Mouse (Mus musculus) 3134 (cell line): ENCODE results near the gene Gucd1.
"Not testable (repeated sequence)": the region's sequence is repeated elsewhere in the genome, so short reads cannot be mapped to it uniquely, and the experiment has no call there.

Source experiments
- DNase-seq: peaks from one replicate; pipeline ENCODE4 v3.0.0-alpha.2; 2011; ENCODE audit warnings: low spot score; ENCODE audit not compliant: insufficient read length; ENCODE audit errors: extremely low read depth

The Gucd1 gene

GRCm38 (mm10) chr10:75536123-75536522, 18.4 kb upstream of the Gucd1 start:
- DNase-seq = no peak

GRCm38 (mm10) chr10:75535423-75535822, 17.7 kb upstream of the Gucd1 start:
- no peak for DNase-seq

DNA sequence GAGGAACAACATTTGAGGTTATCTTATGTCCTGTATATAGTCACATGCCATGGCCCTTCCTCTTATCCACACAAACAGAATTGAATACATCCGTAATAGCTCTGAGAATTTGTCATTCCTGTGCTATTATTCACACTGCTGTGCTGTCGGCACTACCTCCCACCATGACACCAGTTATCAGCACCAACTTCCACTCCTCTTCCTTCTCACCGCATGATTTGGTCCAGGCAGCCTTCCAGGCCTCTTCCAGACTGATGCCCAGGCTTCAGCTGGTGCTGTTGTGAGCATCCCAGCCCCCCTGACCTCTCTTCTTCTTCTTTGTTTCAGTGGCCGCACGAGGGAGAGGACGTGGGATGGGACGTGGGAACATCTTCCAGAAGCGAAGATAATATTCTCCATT, 17.2 kb upstream of the Gucd1 start:
- no peak for DNase-seq

- no peak for DNase-seq
Measured at GRCm38 (mm10) chr10:75534216-75534615, 16.4 kb upstream of the Gucd1 start.

DNA sequence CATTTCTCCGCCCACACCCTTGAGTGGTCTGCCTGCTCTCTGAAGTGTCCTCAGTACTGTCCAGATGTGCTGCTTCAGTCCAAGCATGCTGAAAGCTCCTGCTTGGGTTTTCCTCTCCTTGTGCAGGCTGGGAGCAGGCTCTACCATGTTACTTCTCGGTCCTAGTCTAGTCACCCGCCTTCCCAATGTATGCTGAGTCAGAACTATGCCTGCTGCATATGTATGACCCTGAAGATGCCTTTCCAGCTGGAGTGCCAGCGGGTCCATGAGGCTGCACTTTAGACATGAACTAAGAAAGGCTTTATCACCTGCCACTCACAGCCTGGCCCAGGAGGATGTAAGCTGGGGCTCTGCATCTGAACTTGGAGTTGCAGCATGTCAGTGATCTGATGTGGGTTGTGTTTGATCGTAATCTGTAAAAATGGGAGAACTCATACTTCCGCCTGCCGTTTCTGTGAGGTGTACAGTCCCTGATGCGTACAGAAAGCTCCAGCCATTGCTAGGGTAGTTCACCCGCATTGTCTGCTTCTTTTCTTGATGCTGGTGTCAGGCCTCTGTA, 13.8 kb upstream of the Gucd1 start:
- DNase-seq = no peak

- no peak for DNase-seq
Measured at GRCm38 (mm10) chr10:75530322-75530721, 12.6 kb upstream of the Gucd1 start.

- DNase-seq = not testable (repeated sequence)
Measured at GRCm38 (mm10) chr10:75525450-75525849, 7.7 kb upstream of the Gucd1 start.

GRCm38 (mm10) chr10:75521643-75522042, 3.9 kb upstream of the Gucd1 start:
- DNase-seq = no peak

DNA sequence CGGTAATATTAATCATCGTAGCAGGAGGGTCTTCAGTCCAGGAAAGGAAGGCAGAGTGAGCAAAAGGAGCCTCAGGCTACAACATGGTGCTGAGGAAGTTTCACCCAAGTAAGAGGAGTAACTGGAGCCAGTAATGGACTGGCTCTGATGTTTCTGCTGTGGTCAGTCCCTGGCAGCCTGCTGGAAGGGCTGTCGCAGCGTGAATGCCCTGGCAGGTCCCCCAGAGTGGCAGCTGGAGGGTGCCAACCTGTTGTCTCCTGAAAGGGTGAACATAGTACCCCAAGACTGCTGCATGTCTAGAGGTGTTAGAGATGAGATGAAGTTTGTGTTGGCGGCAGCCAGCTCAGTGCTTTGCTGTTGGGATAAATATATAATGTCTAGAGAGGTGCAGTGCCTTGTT, 2.8 kb upstream of the Gucd1 start:
- no peak for DNase-seq

GRCm38 (mm10) chr10:75517073-75517757, 557 bp downstream of the Gucd1 start, which contains the start of gene Snrpd3:
TSS of gene Snrpd3 (plus strand) at chr10:75517551.
- DNase-seq = peak; percentile 91

- no peak for DNase-seq
Measured at GRCm38 (mm10) chr10:75516724-75517072, 1.1 kb downstream of the Gucd1 start.

DNA sequence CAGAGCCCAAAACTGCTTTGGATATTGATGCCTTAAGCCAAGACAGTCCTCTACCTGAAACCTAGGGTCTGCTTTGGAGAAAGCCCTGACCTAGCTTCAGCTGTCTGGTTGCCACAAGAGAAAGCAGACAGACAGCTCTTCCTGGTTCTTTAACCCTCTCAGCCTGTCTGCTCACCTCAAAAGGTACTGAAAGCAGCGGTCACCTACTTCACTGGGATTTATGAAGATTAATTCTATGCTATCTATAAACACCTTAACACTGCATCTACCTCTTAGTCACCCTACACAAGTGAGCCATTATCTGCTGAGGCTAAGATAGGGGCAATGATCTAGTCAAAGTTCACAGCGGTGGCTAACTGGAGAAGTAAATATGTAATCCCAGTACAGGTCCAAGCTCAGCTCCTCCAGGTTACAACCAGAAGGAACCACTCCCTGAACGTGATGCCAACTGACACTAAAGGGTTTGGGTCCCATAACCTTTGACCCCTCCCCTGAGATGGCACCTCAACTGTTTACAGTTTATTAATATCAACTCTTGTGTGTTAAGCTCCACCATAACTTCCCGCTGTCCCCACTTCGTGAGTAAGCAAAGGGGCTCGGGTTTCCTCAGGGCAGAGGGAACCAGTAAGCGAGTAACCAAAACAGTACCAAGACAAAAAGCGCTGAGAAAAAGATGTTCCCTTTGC, 1.6 kb downstream of the Gucd1 start:
- no peak for DNase-seq

GRCm38 (mm10) chr10:75515216-75516037, 2.3 kb downstream of the Gucd1 start:
- DNase-seq = no peak

- DNase-seq = no peak
Measured at GRCm38 (mm10) chr10:75514361-75514760, 3.4 kb downstream of the Gucd1 start.

- DNase-seq = no peak
Measured at GRCm38 (mm10) chr10:75513306-75514067, 4.3 kb downstream of the Gucd1 start.

GRCm38 (mm10) chr10:75512796-75513195, 5.0 kb downstream of the Gucd1 start:
- DNase-seq = no peak

DNA sequence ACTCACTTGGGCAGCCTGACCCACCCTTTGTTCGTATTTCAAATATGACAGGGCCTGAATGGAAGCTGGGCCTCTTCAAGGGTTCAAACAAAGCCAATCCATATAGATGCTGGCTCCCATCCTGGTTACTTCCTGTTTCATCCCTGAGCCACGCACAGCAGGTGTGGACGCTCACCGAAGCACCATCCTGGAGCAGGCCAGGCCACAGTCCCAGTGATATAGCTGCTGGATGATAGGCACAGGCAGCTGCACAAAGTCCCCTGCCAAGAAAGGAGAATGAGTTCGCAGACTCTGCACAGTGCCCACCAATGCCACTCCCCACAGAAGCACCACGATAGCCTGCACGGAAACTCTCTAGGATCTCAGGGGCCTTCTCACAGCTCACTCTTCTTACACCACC, 5.9 kb downstream of the Gucd1 start:
- DNase-seq = no peak

- DNase-seq = no peak
Measured at GRCm38 (mm10) chr10:75511060-75511459, 6.7 kb downstream of the Gucd1 start.

DNA sequence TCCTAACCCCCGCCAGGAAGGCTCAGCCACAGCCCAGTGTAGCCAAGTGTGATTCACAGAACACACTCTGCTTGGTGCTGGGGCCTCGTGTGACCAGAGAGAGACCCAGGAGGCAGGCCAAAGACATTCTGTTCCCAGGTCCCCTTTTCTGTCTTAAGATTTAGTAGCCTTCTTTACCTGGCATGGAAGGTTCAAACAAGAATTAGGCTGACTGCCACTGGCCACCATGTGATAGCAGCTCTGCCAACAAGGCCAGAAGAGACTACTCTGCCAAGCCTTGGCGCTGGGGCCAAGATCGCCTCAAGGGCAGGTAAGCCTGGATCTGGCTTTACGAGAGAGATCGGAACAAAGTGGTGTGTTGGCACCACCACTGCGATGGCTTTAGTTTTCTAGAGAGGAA, 7.3 kb downstream of the Gucd1 start:
- DNase-seq = no peak

DNA sequence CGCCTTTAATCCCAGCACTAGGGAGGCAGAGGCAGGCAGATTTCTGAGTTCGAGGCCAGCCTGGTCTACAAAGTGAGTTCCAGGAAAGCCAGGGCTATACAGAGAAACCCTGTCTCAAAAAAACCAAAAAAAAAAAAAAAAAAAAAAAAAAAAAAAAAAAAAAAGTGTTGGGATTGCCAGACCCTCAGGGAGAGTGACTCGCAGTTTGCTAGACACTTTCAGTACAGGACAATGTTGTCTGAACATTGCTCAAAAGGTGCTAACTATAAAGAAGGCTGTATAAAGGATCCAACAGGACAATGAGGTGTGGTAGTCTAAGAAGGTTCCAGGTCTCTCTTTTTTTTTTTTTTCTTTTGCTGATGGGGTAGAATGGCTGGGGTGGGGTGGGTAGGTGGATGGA, 11.8 kb downstream of the Gucd1 start:
- not testable (repeated sequence) for DNase-seq

GRCm38 (mm10) chr10:75505130-75505495, 12.7 kb downstream of the Gucd1 start:
- no peak for DNase-seq
